Mouse (Mus musculus) ES-Bruce4 (cell line): Measurements from ENCODE around the gene Cst6.
A peak's percentile ranks its signal among the peaks of the same experiment; 100 is the strongest.

Source experiments
- CTCF ChIP-seq: IDR thresholded peaks from one replicate; pipeline ENCODE4 v1.8.1; 2011; ENCODE audit warnings: low read depth, low read length
- POLR2A ChIP-seq: IDR thresholded peaks from one replicate; pipeline ENCODE4 v1.8.1; 2011; ENCODE audit warnings: low read length; ENCODE audit not compliant: insufficient read depth

DNA sequence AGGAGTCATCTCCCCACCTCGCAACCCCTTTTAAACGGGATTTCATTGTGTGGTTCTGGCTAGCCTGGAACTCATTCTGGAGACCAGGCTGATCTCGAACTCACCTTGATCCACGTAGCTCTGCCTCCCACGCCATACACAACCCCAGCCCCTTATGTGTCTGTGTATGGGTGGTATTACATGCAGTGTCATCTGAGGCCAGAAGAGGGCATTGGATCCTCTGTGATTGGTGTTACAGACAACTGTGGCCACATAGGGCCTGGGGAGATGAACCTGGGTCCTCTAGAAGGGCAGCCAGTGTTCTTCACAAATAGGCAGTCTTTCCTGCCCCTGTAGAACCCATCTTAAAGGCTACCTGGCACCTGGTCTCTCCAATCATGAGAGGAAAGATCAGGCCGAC lies 43.1 kb downstream of the Cst6 start:
- TF ChIP-seq CTCF, result peak; percentile 51
- TF ChIP-seq POLR2A, result no peak
